Mouse (Mus musculus) embryonic fibroblast, embryonic 13.5 days (primary cell): Measurements from ENCODE around the gene Arnt2.

ENCODE experiments used
- CTCF ChIP-seq: IDR thresholded peaks from 2 replicates; pipeline ENCODE4 v1.5.1; 2011; ENCODE audit warnings: mild to moderate bottlenecking, control low read depth, low read length, moderate library complexity, borderline replicate concordance; ENCODE audit not compliant: insufficient read depth
- POLR2A ChIP-seq: IDR thresholded peaks from 2 replicates; pipeline ENCODE4 v1.6.1; 2011; ENCODE audit warnings: low read depth, mild to moderate bottlenecking, control low read depth, low read length, moderate library complexity

GRCm38 (mm10) chr7:84424670-84425385, 14.9 kb upstream of the Arnt2 start:
- no peak for TF ChIP-seq POLR2A
- TF ChIP-seq CTCF = peak; percentile 54; the same call in 1 of the 2 replicates
